Mouse (Mus musculus) heart, embryonic 15.5 days (tissue): ENCODE measurements at regions not wholly inside any gene's neighbourhood (a gene's known extent, or its start where the extent isn't known, plus 50 kb on each side); places are given as distances from the start of the nearest gene placed in this dataset.

Experiments used
- ATAC-seq: fragments of 200-750 bp; cut with Nextera tagmentation; replicated peaks from 2 replicates; pipeline ENCODE4 v1.8.0; 2017; ENCODE audit warnings: low read depth, moderate TSS enrichment; ENCODE audit not compliant: insufficient number of reproducible peaks, insufficient read depth, low FRiP score
- H3K27ac ChIP-seq: fragments of 300-500 bp; sonication (generic); 2 replicates; pipeline ENCODE4 v1.5.1; 2015; ENCODE audit warnings: mild to moderate bottlenecking, inconsistent platforms
- H3K27me3 ChIP-seq: fragments of 300-500 bp; sonication (generic); 2 replicates; pipeline ENCODE4 v1.6.1; 2015; ENCODE audit warnings: inconsistent platforms
- H3K36me3 ChIP-seq: fragments of 300-500 bp; sonication (generic); 2 replicates; pipeline ENCODE4 v1.6.1; 2015; ENCODE audit warnings: mild to moderate bottlenecking, inconsistent platforms
- H3K4me1 ChIP-seq: fragments of 300-500 bp; sonication (generic); replicated peaks from 2 replicates; pipeline ENCODE4 v1.6.1; 2015; ENCODE audit warnings: inconsistent platforms
- H3K4me2 ChIP-seq: fragments of 300-500 bp; sonication (generic); 2 replicates; pipeline ENCODE4 v1.6.1; 2015; ENCODE audit warnings: inconsistent platforms, mild to moderate bottlenecking, moderate library complexity
- H3K4me3 ChIP-seq: fragments of 300-500 bp; sonication (generic); 2 replicates; pipeline ENCODE4 v1.5.1; 2015; ENCODE audit warnings: mild to moderate bottlenecking, inconsistent platforms
- H3K9ac ChIP-seq: fragments of 300-500 bp; sonication (generic); 2 replicates; pipeline ENCODE4 v1.6.1; 2015; ENCODE audit warnings: mild to moderate bottlenecking, inconsistent platforms
- H3K9me3 ChIP-seq: fragments of 300-500 bp; sonication (generic); replicated peaks from 2 replicates; pipeline ENCODE4 v1.6.1; 2016; ENCODE audit warnings: inconsistent platforms
- whole genome bisulfite sequencing: fragments of 180-500 bp; shearing (Covaris S2); methylation state at CpG from one replicate; pipeline ENCODE4 v1.1.7; 2015; ENCODE audit warnings: mixed read lengths; 5-methylcytosine and 5-hydroxymethylcytosine counted together

DNA sequence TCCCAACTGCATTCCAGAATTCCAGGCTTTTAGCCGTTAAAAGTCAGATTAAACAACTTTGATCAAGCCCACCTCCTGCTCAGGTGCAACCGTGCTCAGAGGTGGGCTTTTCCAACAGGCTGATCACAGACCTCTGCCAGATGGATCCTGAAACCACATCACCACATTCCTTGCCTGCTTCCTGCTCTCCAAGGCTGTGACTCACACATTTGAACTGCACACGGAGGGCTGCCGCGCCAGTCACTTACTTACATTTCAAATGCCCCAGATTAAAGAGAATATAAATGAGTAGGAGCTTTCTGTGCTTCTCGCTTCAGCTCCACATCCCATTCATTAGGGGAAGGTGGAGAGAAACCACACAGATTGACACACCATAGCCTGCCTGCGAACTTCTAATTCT is 367.6 kb downstream of the Rpl36a-ps1 start:
- ATAC-seq = no peak
- Histone ChIP-seq H3K4me1 (no peaks in the 10 kb centered on the region), H3K27ac (no peak overlapping the region), H3K27me3 (no peaks in the 10 kb centered on the region), H3K9ac (no peak overlapping the region), H3K4me2 (peak overlapping the region; percentile 49), H3K4me3 (peak overlapping the region; percentile 16), H3K9me3 (no peaks in the 10 kb centered on the region), H3K36me3 (no peaks in the 10 kb centered on the region)
- WGBS = 20% methylated on average over 7 of the region's 7 CpGs

DNA sequence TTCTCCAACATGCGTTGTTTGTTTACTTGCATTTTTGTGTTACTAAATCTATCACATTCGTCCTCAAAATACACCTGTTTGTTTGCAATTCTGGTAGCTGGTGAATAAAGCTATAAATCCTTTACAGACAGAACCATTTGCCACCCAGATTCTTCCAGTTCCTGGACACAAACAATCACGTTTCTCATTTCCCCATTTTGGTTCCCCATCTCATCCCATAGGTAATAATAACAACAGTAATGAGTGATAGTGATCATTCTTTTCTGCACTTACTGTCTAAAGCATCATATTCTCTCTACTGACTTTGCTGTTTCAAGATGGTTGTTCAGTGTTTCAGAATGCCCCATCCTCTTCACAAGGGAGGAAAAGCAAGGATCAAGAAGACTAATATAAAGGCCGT is 368.3 kb downstream of the Rpl36a-ps1 start:
- Histone ChIP-seq H3K4me2 (no peak overlapping the region), H3K9ac (no peak overlapping the region), H3K9me3 (no peaks in the 10 kb centered on the region), H3K27ac (no peak overlapping the region), H3K36me3 (no peaks in the 10 kb centered on the region), H3K4me3 (no peak overlapping the region), H3K27me3 (no peaks in the 10 kb centered on the region), H3K4me1 (no peaks in the 10 kb centered on the region)
- no peak for ATAC-seq
- 81% methylated on average over 4 of the region's 4 CpGs for WGBS

DNA sequence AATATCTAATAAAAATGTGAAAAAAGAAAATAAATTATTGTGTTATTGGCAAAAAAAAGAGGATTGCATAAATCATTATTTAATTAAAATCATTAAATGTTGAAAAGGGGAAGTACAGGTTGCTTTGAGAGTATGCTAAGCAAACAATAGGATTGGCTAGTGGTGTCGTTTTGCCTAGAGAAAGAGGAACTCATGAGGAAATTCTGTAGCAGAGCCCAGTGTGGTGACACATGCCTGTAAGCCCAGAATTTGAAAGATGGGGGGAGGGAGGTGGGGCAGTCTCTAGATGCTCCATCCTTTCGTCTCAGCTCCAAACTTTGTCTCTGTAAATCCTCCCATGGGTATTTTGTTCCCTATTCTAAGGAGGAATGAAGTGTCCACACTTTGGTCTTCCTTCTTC is 388.3 kb downstream of the Rpl36a-ps1 start:
- Histone ChIP-seq H3K4me3 (no peak overlapping the region), H3K27ac (no peak overlapping the region), H3K27me3 (no peaks in the 10 kb centered on the region), H3K36me3 (no peaks in the 10 kb centered on the region), H3K4me1 (no peaks in the 10 kb centered on the region), H3K9ac (no peak overlapping the region), H3K4me2 (no peak overlapping the region), H3K9me3 (no peaks in the 10 kb centered on the region)
- ATAC-seq = no peak
- 57% methylated on average over 2 of the region's 2 CpGs for WGBS

DNA sequence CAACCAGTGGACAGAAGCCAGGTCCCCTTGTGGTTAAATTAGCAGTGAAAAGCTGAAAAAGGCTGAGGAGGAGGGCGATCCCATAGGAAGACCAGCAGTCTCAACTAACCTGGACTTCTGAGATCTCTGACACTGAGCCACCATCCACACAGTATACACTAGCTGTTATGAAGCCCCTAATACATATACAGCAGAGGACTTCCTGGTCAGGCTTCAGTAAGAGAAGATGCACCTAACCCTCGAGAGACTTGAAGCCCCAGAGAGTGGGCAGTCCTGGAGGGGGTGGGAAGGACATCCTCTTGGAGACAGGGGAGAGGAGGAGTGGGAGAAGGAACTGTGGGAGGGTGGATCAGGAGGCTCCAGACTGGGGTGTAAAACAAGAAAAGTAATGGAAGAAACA is 397.9 kb downstream of the Rpl36a-ps1 start:
- no peaks in the 10 kb centered on the region for H3K36me3 ChIP-seq
- no peak overlapping the region for H3K27ac ChIP-seq
- ATAC-seq = no peak
- H3K4me3 ChIP-seq = no peak overlapping the region
- H3K4me1 ChIP-seq = no peaks in the 10 kb centered on the region
- H3K27me3 ChIP-seq = no peaks in the 10 kb centered on the region
- H3K9ac ChIP-seq = no peak overlapping the region
- no peak overlapping the region for H3K4me2 ChIP-seq
- 80% methylated on average over 2 of the region's 2 CpGs for WGBS
- no peaks in the 10 kb centered on the region for H3K9me3 ChIP-seq

DNA sequence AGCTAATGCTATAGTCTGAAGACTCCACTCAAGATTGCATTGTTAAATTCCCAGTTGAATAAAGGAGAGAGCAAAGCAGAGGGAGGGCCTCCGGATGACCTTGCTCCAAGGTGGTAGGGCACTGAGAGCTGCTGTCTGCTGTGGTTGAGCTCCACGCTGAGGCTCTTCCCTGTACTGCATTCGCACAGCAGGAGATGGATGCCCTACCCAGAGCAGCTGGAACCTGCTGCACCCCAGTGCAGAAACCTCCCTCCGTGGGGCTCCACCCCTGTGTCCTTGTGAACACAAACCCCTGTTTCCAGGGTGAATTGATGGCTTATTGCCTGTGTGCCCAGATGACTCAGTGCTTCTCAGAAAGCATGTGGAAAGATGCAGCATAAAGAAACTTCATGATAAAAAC is 404.3 kb downstream of the Rpl36a-ps1 start:
- Histone ChIP-seq H3K9me3 (no peaks in the 10 kb centered on the region), H3K27ac (no peak overlapping the region), H3K4me3 (no peak overlapping the region), H3K4me1 (peaks cover 3% of the 10 kb centered on the region; the same call in 1 of the 2 replicates), H3K4me2 (no peak overlapping the region), H3K36me3 (no peaks in the 10 kb centered on the region), H3K27me3 (no peaks in the 10 kb centered on the region), H3K9ac (no peak overlapping the region)
- 6% methylated on average over 4 of the region's 4 CpGs for WGBS
- ATAC-seq = peak; percentile 84

DNA sequence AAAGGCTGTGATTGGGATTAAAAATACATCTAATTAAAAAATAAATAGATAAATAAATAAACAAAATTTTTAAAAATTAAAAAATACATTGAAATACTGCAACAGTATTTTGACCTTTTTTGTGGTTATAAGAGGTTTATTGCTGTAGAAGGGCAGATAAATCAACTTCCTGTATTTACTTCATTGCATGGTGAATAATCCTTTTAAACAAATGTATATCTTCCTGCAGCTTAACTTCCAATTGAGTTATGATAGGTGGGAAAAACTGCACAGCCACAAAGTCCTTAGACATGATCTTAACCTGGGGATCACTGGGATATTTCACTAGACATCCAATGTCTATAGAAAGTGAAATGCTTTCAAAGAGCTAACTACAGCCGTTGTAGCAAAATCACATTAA is 402.1 kb upstream of the Dach1 start:
- 76% methylated on average over 1 of the region's 1 CpGs for WGBS
- Histone ChIP-seq H3K9ac (no peak overlapping the region), H3K27ac (no peak overlapping the region), H3K27me3 (no peaks in the 10 kb centered on the region), H3K9me3 (no peaks in the 10 kb centered on the region), H3K4me3 (no peak overlapping the region), H3K4me2 (no peak overlapping the region), H3K4me1 (no peaks in the 10 kb centered on the region), H3K36me3 (no peaks in the 10 kb centered on the region)
- no peak for ATAC-seq

DNA sequence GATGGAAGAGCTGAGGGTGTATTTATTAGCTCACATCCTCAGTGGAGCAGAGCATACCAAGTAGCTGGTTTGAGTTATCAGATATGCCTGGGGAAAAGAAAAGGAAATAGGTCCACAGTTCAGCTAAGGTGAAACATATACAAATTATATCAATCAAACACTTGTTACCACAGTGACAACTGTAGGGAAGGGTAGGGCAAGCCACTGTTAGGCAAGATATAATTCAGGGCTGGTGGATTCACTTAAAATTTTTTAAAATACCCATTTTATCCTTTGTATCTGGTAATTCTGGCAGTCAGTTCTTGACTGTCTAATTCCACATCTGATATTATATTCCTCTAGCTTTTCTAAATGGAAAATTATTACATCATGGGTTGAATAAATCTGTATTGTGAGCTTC is 392.4 kb upstream of the Dach1 start:
- no peak overlapping the region for H3K9ac ChIP-seq
- H3K4me1 ChIP-seq = no peaks in the 10 kb centered on the region
- no peak overlapping the region for H3K27ac ChIP-seq
- ATAC-seq = no peak
- no peaks in the 10 kb centered on the region for H3K27me3 ChIP-seq
- H3K4me3 ChIP-seq = no peak overlapping the region
- H3K9me3 ChIP-seq = no peaks in the 10 kb centered on the region
- H3K4me2 ChIP-seq = no peak overlapping the region
- H3K36me3 ChIP-seq = no peaks in the 10 kb centered on the region

DNA sequence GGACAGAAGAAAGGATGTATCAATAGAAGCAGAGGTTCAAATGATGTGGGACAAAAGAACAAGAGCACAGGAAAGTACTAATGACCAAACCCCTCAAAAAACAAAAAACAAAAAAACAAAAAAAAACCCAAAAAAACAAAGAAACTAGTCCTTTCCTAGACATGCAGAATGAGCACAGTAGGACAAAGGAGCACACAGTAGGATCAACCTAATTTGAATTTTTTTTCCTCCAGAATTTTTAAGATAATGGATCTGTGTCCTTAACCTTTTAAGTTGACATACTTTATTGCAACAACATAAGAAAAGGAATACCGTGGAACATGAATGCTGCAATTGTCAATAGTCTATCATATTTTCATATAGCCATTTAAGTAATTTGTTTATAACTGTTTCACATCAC is 370.2 kb upstream of the Dach1 start:
- WGBS = 88% methylated on average over 1 of the region's 1 CpGs
- no peaks in the 10 kb centered on the region for H3K27me3 ChIP-seq
- ATAC-seq = no peak

DNA sequence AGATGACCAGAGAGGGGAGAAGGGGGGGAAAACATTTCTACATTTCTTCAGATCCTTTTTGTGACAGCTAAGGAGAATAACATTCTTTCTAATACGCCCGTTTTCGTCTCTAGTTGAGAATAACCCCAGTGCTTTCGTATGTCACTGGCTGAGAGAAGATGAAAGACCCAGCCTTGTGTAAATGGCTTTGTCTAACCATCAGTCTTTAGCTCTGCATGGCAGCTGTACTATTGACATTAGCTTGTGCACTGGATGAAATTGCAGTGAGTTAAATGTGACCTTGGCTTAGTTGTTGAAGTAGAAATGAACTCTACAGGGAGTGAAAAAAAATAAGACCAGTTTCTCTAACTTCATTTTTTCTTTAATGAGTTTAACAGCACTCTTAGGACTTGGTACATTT is 368.7 kb upstream of the Dach1 start:
- no peak for ATAC-seq
- H3K4me1 ChIP-seq = no peaks in the 10 kb centered on the region
- no peaks in the 10 kb centered on the region for H3K9me3 ChIP-seq
- no peak overlapping the region for H3K4me3 ChIP-seq
- H3K36me3 ChIP-seq = no peaks in the 10 kb centered on the region
- no peak overlapping the region for H3K27ac ChIP-seq
- no peak overlapping the region for H3K4me2 ChIP-seq
- no peaks in the 10 kb centered on the region for H3K27me3 ChIP-seq
- H3K9ac ChIP-seq = no peak overlapping the region
- 69% methylated on average over 4 of the region's 4 CpGs for WGBS

More for the DNA sequence above, 370.2 kb upstream of the Dach1 start:
- Histone ChIP-seq H3K36me3 (no peaks in the 10 kb centered on the region), H3K9ac (no peak overlapping the region), H3K4me2 (no peak overlapping the region), H3K9me3 (no peaks in the 10 kb centered on the region), H3K27ac (no peak overlapping the region), H3K4me3 (no peak overlapping the region), H3K4me1 (no peaks in the 10 kb centered on the region)

DNA sequence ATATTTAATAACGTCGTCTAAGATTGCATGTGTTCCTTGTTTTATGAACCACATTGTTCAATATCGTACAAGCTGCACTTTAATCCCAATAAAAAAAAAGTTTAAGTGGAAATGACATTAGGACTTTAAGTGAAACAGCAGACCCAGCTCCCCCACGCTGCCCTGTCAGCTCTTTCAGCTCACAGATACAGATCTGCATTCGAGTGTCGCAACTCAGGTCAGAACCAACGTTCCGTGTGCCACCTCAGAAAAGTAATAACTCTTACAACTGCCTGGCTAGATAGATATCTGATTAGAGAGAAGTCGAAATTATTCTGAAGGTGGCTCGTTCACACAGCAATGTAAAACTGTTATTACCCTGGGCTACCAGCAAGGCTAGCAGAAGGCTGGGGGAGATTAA is 364.0 kb upstream of the Dach1 start:
- no peak overlapping the region for H3K27ac ChIP-seq
- H3K4me1 ChIP-seq = no peaks in the 10 kb centered on the region
- ATAC-seq = no peak
- no peak overlapping the region for H3K4me3 ChIP-seq
- no peak overlapping the region for H3K4me2 ChIP-seq
- no peaks in the 10 kb centered on the region for H3K9me3 ChIP-seq
- 73% methylated on average over 10 of the region's 10 CpGs for WGBS
- no peaks in the 10 kb centered on the region for H3K27me3 ChIP-seq
- no peak overlapping the region for H3K9ac ChIP-seq
- H3K36me3 ChIP-seq = no peaks in the 10 kb centered on the region

DNA sequence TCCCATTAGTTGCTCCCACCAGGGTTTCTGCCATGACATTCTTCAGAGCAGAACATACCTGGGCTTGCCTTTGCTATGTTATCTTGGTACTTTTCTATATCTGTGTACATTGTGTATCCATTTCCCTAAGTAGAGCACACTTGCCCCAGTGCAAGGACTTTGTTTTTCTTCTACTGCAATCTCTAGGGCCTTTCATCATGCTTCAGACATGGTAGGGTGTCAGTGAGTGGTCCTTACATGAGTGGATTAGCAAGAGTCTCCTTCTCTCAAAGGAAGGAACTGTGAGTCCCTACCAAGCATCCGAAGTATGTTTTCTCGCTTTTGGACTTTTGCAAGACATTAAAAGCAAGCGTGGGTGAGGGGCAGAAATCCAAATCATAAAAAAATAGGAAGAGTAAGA is 351.4 kb upstream of the Dach1 start:
- no peaks in the 10 kb centered on the region for H3K27me3 ChIP-seq
- H3K9ac ChIP-seq = no peak overlapping the region
- ATAC-seq = no peak
- no peak overlapping the region for H3K27ac ChIP-seq
- no peak overlapping the region for H3K4me2 ChIP-seq
- no peaks in the 10 kb centered on the region for H3K4me1 ChIP-seq
- H3K4me3 ChIP-seq = no peak overlapping the region
- 62% methylated on average over 3 of the region's 3 CpGs for WGBS
- H3K9me3 ChIP-seq = no peaks in the 10 kb centered on the region
- H3K36me3 ChIP-seq = no peaks in the 10 kb centered on the region

DNA sequence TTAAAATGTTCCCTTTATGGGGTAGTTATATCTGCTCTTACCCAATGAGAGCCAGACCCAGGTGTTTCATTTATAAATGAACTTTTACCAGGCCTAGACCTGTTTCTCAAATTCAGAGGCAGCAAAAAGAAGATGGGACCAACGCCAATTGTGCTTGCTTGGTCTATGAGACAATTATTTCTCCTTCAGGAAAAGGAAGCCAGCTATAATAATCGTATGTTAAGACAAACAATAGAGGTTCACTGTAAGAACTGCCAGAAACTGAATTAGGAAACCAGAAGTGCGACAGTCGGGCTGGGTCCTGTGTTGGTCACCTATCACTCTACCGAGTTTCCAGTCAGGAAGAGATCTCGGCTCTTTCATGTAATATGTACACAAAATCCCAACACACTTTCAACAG is 335.8 kb upstream of the Dach1 start:
- no peaks in the 10 kb centered on the region for H3K27me3 ChIP-seq
- H3K36me3 ChIP-seq = no peaks in the 10 kb centered on the region
- ATAC-seq = no peak
- H3K27ac ChIP-seq = no peak overlapping the region
- H3K9me3 ChIP-seq = no peaks in the 10 kb centered on the region
- WGBS = 72% methylated on average over 6 of the region's 6 CpGs
- H3K4me2 ChIP-seq = no peak overlapping the region
- no peaks in the 10 kb centered on the region for H3K4me1 ChIP-seq
- no peak overlapping the region for H3K9ac ChIP-seq
- H3K4me3 ChIP-seq = no peak overlapping the region

DNA sequence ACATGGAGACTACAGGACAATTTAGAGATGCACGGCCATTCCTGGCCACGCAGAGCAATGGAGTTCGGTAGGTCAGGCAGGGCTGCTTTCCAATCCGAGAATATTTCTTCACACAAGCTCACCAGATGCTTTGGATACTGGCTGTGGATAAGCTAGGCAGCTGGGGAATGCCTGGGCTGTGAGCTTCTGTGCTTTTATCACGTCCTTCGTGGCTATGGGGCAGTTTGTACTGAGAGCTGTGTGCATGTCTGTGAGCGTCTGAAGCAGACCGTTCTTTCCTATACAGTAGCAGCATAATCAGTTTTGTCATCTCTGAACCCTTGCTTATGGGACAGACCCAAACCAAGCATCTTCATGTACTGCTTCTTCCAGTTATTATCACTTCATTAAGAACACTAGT is 307.9 kb upstream of the Dach1 start:
- no peak overlapping the region for H3K9ac ChIP-seq
- WGBS = 42% methylated on average over 8 of the region's 8 CpGs
- H3K27ac ChIP-seq = no peak overlapping the region
- no peaks in the 10 kb centered on the region for H3K9me3 ChIP-seq
- no peak overlapping the region for H3K4me2 ChIP-seq
- H3K4me3 ChIP-seq = no peak overlapping the region
- no peaks in the 10 kb centered on the region for H3K27me3 ChIP-seq
- no peaks in the 10 kb centered on the region; the same call in 1 of the 2 replicates for H3K4me1 ChIP-seq
- ATAC-seq = no peak
- no peaks in the 10 kb centered on the region for H3K36me3 ChIP-seq
